Mouse (Mus musculus) c-Kit-positive CD71-positive TER-119-positive erythroid progenitor cells, embryonic 14.5 days (primary cell): ENCODE data around the gene Ints5.
"Not testable (repeated sequence)": the region's sequence is repeated elsewhere in the genome, so short reads cannot be mapped to it uniquely, and the experiment has no call there.

Experiments used
- DNase-seq: peaks from one replicate; pipeline ENCODE4 v3.0.0-alpha.2; 2013; ENCODE audit warnings: low spot score

The Ints5 gene

DNA sequence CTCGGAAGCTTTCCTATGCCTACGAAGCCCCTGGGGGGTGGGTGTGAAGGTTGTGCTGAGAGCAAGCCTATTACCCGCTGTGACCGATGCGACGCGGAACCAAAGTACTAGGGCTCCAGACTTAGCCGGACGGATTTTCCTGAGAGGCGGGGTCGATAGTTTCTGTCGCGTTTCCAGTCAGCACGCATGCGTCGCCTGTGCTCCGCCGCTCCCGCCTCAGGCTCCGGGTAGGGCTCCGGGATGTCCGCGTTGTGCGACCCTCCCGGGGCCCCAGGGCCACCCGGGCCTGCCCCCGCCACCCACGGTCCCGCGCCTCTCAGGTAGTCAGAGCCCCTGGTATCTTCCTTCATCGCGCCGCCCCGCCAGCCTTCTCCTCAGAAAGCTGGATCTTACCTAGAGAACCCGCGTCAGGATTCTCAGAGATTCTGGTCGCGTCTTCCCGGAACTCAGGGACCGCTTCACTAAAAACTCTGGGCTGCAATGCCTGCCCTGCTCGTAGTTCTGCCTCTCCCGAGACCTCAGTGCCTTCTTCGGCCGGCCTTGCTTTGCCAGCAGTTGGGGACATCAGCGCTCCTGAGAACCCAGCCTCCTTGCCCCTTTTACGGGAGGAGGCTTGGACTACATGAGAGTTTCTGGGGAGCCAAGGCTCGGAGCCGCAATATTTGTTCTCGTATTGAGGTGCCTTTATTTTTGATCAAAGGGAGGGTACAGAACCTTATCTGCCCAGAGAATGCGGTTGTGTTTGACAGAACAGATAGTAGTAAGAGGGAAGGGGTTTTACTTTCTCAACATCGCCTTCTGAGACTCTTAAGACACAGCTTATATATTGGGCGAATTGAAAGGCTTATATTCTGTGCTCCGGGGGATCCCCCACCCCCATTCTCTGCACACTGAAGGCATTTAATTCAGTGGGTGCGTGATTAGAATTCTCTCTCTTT, at the start of gene Ints5:
Gene Ints5 (plus strand): TSS at position 177 of the 938 bp plus-strand sequence.
- peak; percentile 88 for DNase-seq

GRCm38 (mm10) chr19:8844371-8845129, 48.3 kb upstream of the Ints5 start:
- DNase-seq, result peak; percentile 74

- no peak for DNase-seq
Measured at GRCm38 (mm10) chr19:8848356-8848755, 44.4 kb upstream of the Ints5 start.

DNA sequence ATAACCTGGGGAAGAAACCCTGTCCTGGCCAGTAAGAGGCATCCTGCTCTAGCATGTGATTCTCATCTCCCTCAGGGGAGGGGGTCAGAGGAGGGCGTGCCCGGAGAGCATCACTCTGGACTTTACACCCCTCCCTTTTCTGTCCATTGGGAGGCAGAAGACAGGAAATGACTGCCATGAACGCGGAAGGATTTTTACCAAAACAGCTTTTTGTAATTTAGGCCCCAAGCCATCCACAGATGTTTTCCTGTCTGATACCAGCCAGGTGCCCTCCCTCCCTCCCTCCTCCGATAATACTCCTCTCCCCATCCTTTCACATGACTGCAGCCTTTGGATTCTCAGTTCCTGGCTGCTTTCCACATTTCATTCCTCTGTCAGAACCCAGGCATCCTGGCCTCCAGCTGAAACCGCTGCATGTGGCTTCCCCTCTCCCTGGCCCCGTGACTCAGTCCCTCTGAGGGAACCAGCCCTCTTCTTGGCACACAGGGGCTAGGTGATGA, 42.4 kb upstream of the Ints5 start, which contains the start of gene Lrrn4cl:
Gene Lrrn4cl (plus strand): TSS at position 367 of the 500 bp plus-strand sequence.
- no peak for DNase-seq

GRCm38 (mm10) chr19:8851639-8852038, 41.2 kb upstream of the Ints5 start:
- DNase-seq, result no peak

DNA sequence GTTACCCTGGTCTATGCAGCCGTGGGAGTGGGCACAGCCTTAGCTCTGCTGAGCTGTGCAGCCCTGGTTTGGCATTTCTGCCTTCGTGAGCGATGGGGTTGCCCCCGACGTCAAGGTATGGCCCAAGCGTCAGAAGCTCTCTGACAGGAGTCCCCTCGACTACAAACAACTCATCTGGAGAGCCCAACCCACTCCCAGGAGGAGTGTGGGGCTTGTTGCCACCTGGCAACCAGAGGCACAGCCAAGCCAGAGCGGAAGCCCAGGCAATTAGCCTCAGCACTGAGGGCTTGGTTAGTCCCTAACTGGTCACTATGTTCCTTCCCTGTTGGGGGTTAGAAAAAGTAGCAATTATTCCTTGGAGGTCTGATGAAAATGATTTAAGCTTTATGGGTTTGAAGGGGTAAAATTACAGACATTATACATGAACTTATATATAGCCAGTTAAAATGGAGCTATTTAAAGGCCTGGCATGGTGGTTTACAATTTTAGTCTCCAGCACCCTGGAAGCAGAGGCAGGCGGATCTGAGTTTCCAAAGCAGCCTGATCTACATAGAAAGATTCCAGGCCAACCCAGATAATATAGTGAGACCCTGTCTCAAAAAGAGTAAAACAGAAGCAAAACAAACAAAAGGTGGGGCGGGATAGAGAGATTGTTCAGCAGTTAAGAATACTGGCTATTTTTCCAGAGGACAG, 40.4 kb upstream of the Ints5 start:
- no peak for DNase-seq

- DNase-seq, result no peak
Measured at GRCm38 (mm10) chr19:8853117-8853516, 39.7 kb upstream of the Ints5 start.

GRCm38 (mm10) chr19:8857689-8858088, 35.1 kb upstream of the Ints5 start:
- DNase-seq, result peak; percentile 60

DNA sequence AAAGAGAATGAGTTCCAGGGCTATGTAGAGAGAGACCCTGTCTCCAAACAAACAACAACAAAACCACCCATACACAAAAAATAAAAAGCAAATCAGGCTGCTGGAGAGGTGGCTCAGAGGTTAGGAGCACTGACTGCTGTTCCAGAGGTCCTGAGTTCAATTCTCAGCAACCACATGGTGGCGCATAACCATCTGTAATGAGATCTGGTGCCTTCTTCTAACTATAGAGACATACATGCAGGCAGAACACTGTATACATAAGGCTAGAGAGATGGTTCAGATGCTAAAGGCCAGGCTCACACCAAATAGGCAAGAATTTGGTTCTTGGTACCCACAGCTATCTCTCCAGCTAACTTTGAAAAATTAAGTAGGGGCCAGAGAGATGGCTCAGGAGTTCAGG, 33.8 kb upstream of the Ints5 start:
- no peak for DNase-seq

DNA sequence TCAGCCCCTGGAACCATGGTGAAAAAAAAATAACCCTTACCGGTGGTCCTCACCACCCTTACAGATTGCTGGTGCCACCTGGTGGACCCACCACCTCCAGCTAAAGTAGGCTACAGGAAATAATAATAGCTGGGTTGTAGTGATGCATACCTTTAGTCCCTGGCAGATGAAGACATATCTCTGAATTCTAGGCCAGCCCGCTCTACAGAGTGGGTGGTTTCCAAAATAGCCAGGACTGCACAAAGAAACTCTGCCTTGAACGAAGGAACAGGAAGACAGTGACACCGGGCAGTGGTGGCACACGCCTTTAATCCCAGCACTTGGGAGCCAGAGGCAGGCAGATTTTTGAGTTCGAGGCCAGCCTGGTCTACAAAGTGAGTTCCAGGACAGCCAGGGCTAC, 28.5 kb upstream of the Ints5 start:
- DNase-seq, result no peak

- DNase-seq, result not testable (repeated sequence)
Measured at GRCm38 (mm10) chr19:8870381-8870780, 22.4 kb upstream of the Ints5 start.

GRCm38 (mm10) chr19:8870838-8871237, 22.0 kb upstream of the Ints5 start:
- no peak for DNase-seq

DNA sequence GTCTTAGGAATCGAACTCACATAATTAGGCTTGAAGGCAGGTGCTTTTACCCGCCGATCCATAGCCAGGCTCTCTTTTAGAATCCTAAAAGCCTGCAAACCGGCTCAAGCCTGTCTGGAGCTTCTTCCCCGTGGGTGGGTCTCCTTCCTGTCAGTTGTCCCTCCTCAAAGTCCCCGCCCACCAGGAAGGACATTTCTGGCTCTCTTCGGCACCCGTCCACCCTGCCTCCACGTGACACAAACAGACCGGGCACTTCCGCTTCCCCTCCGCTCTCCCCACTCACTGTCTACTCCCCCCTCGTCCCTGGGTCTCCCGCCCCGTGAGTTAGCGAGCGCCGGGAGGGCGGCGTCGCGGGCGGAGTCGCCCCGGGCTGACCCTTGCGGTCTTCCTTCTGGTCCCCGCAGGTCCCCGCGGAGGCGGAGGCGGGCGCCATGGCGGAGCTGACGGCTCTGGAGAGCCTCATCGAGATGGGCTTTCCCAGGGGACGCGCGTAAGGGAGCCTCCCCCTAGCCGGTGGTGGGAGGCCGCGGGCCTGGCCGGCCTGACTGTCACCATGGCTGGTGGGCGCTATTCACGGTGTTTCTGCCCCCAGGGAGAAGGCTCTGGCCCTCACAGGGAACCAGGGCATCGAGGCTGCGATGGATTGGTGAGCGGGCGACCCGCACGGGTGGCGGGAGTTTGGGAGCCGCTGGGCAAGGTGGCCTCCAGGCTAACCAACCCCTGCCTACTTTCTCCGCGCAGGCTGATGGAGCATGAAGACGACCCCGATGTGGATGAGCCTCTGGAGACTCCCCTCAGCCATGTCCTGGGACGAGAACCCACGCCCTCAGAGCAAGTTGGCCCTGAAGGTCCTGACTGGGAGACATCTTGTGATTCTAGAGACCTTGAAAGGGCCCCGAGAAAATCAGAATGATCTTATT, 21.3 kb upstream of the Ints5 start, which contains the start of gene Ubxn1:
Gene Ubxn1 (plus strand): TSS at position 230 of the 920 bp plus-strand sequence.
- peak; percentile 96 for DNase-seq

DNA sequence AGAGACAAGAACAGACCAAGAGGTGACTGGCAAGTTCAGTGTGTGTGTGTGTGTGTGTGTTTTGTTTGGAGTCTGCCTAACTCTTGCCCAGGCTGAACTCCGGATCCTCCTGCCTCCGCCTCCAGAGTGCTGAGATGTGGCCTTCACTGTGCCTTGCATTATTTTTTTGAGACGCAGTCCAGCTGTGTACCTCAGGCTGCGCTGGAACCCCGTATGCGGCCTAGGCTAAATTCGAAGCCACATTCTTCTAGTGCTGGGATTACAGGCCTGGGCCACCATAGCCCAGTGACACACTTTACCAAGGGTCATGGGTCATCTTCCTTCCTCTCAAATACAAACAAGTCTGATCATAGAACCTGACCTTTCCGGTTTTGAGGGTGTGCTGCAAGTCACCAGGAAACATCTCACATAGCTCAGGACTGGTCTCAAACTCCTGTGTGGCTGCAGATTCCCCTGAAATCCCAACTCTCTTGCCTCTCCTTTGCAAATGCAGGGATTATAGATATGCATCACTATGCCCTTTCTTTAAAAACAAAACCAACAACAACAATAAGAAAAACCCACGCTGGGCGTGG, 20.5 kb upstream of the Ints5 start:
- DNase-seq, result no peak

- DNase-seq, result no peak
Measured at GRCm38 (mm10) chr19:8875031-8875430, 17.8 kb upstream of the Ints5 start.

DNA sequence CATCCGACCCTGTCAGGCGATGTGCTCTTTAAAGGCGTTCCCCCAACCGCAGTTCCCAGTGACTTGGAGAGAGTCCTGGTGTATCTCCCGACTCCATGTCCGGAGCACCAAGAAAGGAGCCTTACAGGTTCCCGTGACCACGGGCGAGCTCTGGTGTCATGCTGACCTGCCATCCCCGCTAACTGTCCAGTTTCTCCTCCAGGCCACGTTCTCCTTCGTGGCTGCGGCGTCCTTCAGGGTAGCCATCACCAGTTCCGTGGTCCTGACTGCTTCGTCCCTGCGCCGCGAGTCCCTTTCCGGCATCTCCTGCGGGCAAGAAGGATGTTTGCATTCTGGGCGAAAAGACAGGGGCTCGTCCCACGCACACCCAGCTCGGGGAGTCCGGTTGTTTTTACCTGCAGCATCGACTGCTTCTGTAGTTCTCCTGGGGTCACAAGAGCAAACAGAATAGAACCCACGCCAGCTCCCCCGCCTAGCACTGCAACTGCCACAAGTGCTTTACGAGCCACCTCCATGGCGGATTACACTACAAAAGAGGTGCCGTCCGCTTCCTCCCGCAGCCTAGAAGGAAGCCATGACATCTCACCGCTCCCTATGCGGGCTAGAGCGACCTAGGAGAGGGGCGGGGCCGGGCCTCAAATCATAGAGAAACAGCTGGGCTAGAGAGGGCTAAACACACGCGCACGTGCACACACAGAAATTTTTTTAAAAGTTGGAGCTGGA, 12.3 kb upstream of the Ints5 start, which contains the start of gene Uqcc3:
Gene Uqcc3 (minus strand): TSS at position 613 of the 723 bp plus-strand sequence.
- DNase-seq, result peak; percentile 86

- no peak for DNase-seq
Measured at GRCm38 (mm10) chr19:8881034-8881392, 11.8 kb upstream of the Ints5 start.

- DNase-seq, result no peak
Measured at GRCm38 (mm10) chr19:8883616-8884015, 9.2 kb upstream of the Ints5 start, which contains the start of the genes Lbhd1 and Gm49403. Gene Lbhd1 (plus strand): TSS chr19:8883732. Gene Gm49403 (plus strand): TSS chr19:8883930.

- no peak for DNase-seq
Measured at GRCm38 (mm10) chr19:8886916-8887584, 5.8 kb upstream of the Ints5 start.
